Mouse (Mus musculus): ENCODE results near the gene Asb14.

The Asb14 gene

DNA sequence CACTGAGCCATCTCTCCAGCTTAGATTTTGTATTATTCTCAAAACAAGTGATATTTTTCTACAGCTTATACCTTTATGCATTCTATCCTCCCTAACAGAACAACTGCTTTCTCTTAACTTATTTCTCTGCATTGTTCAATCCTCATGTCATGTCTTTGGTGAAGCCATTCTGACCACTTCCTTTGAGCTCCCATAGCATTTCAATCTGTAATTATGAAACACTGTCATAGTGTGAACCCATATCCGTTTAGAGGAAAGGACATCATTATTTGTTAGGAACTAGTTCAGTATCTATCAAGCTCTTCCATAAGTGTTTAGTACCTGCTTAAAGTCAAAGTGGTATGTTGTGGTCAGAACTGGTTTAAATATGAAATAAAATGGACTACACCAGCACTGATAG is 66.2 kb downstream of the Asb14 start:
- no peak for DNase-seq (ENCODE audit: low read depth, low spot score)

All from embryo, embryonic 11.5 days (tissue).